Mouse (Mus musculus) neural tube, embryonic 13.5 days (tissue): ENCODE results near the gene Sox11. TPM values are rescaled to one million over a fixed set of nuclear protein-coding genes. Genes with fewer than 3 reads are reported as not detected.
A peak's percentile ranks its signal among the peaks of the same experiment; 100 is the strongest.

Source experiments
- ATAC-seq: fragments of 200-750 bp; cut with Nextera tagmentation; 2 replicates; pipeline ENCODE4 v1.8.0; 2017; ENCODE audit warnings: low read depth, mild to moderate bottlenecking, moderate TSS enrichment, moderate library complexity
- H3K27ac ChIP-seq: fragments of 300-500 bp; sonication (generic); replicated peaks from 2 replicates; pipeline ENCODE4 v1.5.1; 2015; ENCODE audit warnings: moderate library complexity, mild to moderate bottlenecking, inconsistent platforms
- H3K27me3 ChIP-seq: fragments of 300-500 bp; sonication (generic); 2 replicates; pipeline ENCODE4 v1.6.1; 2015; ENCODE audit warnings: mild to moderate bottlenecking, inconsistent platforms
- H3K36me3 ChIP-seq: fragments of 300-500 bp; sonication (generic); 2 replicates; pipeline ENCODE4 v1.6.1; 2015; ENCODE audit warnings: mild to moderate bottlenecking, inconsistent platforms
- H3K4me1 ChIP-seq: fragments of 300-500 bp; sonication (generic); replicated peaks from 2 replicates; pipeline ENCODE4 v1.6.1; 2015; ENCODE audit warnings: inconsistent platforms
- H3K4me2 ChIP-seq: fragments of 300-500 bp; sonication (generic); 2 replicates; pipeline ENCODE4 v1.6.1; 2015; ENCODE audit warnings: inconsistent platforms, mild to moderate bottlenecking, moderate library complexity
- H3K4me3 ChIP-seq: fragments of 300-500 bp; sonication (generic); 2 replicates; pipeline ENCODE4 v1.5.1; 2015; ENCODE audit warnings: mild to moderate bottlenecking, inconsistent platforms
- H3K9ac ChIP-seq: fragments of 300-500 bp; sonication (generic); 2 replicates; pipeline ENCODE4 v1.6.1; 2015; ENCODE audit warnings: moderate library complexity, mild to moderate bottlenecking, inconsistent platforms
- H3K9me3 ChIP-seq: fragments of 300-500 bp; sonication (generic); 2 replicates; pipeline ENCODE4 v1.6.1; 2016; ENCODE audit warnings: inconsistent platforms
- WGBS: fragments of 180-500 bp; shearing (Covaris S2); methylation state at CpG from one replicate; pipeline ENCODE4 v1.1.7; 2015; 5-methylcytosine and 5-hydroxymethylcytosine counted together
- polyA plus RNA-seq: library from polyadenylated mRNA; unstranded; fragments of >200 nt; fragmentation: Nextera tagmentation; extraction: Ambion mirVana; gene quantifications from 2 replicates; pipeline ENCODE4 v1.2.1, GENCODE M21; 2015

The Sox11 gene
- polyA plus RNA-seq, 1 experiment from 2014 or later = 512 TPM

DNA sequence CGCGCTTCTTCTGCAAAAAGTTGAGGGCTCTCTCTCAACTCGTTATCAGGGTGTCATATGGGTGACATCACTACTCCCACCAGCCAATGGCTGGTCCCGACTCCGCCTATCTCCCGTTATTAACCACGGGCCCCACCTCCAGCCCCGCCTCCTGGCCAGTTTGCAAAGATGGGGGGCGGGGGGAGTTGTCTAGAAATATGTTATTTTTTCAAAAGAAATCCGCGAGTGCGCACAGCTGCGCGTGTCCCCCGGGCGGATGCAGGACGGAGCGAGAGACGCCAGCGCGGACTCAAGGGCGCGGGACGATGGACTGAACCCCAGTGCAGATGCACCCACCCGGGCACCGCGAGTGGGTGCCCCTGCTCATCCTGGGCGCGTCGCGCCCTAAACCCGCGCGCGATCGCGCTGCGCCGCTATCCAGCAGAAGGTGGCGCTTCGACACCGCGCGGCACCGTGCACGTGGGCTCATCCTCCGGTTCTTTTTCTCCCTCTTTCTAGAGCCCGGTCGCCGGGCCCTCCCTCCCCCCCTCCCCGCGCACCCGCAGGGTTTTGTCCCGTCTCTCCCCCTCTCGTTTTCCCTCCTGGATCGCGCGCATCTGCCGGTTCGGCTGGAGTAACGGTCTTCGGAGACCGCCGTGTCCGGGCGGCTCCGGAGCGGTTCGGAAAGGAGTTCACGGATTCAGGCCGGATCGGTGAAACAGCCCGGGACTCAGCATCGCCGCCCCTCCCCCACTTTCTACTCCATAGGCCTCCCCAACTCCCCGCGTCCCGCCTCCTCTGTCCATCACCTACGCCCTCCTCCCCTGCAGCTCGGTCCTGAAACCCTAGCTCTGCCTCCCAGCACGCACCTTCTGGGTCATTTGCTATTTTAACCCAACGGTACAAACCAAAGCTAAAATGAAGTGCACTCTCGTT lies 574 bp upstream of the Sox11 start:
- under 1% methylated on average over 71 of the region's 83 CpGs for WGBS
- Histone ChIP-seq H3K27me3 (no peaks in the 10 kb centered on the region), H3K4me1 (peaks cover 20% of the 10 kb centered on the region), H3K9ac (peak overlapping the region; percentile 100), H3K36me3 (no peaks in the 10 kb centered on the region), H3K27ac (peak overlapping the region; percentile 100), H3K9me3 (no peaks in the 10 kb centered on the region), H3K4me2 (peak overlapping the region; percentile 65), H3K4me3 (peak overlapping the region; percentile 100)
- peak; percentile 94 for ATAC-seq

DNA sequence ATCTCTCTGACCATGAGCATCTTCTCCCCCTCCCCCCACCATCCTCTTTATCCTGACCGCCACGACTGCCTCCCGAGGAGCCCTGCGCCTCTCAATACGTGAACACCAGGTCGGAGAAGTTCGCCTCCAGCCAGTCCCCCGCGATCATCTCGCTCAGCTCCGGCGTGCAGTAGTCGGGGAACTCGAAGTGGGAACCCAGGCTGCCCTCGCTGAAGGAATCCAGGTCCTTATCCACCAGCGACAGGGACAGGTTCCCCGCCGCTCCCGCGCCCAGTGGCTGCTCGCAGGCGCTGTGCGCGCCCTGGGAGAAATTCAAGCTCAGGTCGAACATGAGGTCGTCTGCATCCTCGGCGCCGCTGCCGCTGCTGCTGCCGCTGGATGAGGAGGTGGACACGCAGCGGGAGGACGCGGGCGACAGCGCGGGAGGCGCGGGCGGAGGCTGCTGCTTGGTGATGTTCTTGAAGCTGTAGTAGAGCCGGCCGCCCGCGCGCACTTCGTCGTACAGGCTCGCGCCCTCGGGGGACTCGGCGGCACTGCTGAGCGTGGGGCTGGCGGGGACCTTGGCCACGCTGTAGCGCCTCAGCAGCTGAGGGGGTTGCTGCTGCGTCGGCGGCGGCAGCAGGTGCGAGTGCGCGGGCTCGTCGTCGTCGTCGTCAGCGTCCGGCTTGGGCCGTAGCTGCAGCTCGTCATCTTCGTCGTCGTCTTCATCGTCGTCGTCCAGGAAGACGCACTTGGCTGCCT lies 1.1 kb downstream of the Sox11 start:
- H3K4me3 ChIP-seq = peak overlapping the region; percentile 100
- H3K27ac ChIP-seq = peak overlapping the region; percentile 100
- H3K27me3 ChIP-seq = no peaks in the 10 kb centered on the region

DNA sequence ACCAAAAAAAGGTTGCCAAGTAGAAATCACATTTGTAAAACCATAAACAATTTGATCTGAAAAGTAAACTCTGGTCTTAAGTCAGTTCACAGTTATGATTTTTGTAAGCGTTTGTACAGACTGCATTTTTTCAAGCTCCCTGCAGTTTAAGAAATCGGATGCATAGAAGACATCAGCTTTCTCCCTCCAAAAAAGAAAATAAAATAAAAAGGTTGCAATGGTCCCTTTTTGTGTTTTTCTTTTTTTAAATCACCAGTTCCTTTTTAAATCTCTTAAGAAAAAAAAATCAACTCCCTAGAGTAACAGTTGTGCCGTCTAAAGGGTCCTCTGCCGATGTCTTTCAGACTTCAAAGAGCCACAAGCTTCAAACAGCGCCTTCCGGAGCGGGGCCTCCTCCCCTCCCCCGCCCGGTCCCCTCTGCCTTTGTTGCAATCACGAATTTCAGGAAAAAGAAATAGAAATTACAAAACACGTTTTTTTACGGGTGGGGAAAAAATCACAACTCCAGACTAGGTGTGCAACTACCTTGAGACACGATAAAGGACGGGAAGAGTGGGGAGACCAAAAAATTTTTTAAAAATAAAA lies 1.8 kb downstream of the Sox11 start:
- H3K9me3 ChIP-seq = no peaks in the 10 kb centered on the region
- H3K4me3 ChIP-seq = peak overlapping the region; percentile 100
- under 1% methylated on average over 14 of the region's 14 CpGs for WGBS
- peaks cover 7% of the 10 kb centered on the region for H3K36me3 ChIP-seq
- peak overlapping the region; percentile 100 for H3K9ac ChIP-seq
- H3K4me1 ChIP-seq = peaks cover 26% of the 10 kb centered on the region
- H3K4me2 ChIP-seq = peak overlapping the region; percentile 65
- H3K27me3 ChIP-seq = no peaks in the 10 kb centered on the region
- H3K27ac ChIP-seq = peak overlapping the region; percentile 100
- ATAC-seq = no peak

More for the DNA sequence above, 1.1 kb downstream of the Sox11 start:
- peaks cover 3% of the 10 kb centered on the region; the same call in 1 of the 2 replicates for H3K36me3 ChIP-seq
- no peaks in the 10 kb centered on the region for H3K9me3 ChIP-seq
- no peak for ATAC-seq
- peaks cover 23% of the 10 kb centered on the region for H3K4me1 ChIP-seq
- H3K9ac ChIP-seq = peak overlapping the region; percentile 100
- H3K4me2 ChIP-seq = peak overlapping the region; percentile 65
- WGBS = under 1% methylated on average over 80 of the region's 80 CpGs

DNA sequence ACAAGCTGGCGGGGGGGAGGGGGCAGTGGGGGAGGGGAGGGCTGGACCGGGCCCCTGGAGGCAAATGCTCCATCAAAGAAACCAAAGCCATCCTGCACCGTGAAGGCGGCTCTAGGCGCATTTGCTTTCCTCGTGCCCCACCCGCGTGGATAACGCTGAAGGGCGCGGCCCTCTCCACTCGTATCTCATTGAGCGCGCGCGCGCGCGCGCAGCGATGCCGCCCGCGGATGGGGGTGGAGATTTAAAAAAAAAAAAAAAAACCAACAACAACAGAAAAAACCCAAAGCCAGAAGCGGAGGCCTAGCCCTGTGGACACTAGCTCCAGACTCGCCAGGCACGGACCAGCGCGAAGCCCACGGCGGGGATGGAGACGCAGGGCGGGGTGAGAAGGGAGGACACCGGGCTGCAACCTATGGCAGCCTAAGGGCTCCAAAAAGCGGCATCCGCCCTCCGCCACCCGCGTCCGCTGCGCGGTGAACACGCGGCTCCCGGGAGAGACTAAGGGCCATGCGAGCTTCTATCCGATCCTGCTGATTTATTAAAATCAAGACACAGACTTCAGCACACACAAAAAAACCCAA lies 3.1 kb downstream of the Sox11 start:
- WGBS = under 1% methylated on average over 47 of the region's 47 CpGs
- Histone ChIP-seq H3K4me1 (peaks cover 37% of the 10 kb centered on the region), H3K36me3 (peaks cover 9% of the 10 kb centered on the region), H3K27me3 (no peaks in the 10 kb centered on the region), H3K9me3 (no peaks in the 10 kb centered on the region), H3K4me2 (peak overlapping the region; percentile 65), H3K27ac (peak overlapping the region; percentile 98), H3K9ac (peak overlapping the region; percentile 100), H3K4me3 (peak overlapping the region; percentile 100)
- ATAC-seq = no peak

DNA sequence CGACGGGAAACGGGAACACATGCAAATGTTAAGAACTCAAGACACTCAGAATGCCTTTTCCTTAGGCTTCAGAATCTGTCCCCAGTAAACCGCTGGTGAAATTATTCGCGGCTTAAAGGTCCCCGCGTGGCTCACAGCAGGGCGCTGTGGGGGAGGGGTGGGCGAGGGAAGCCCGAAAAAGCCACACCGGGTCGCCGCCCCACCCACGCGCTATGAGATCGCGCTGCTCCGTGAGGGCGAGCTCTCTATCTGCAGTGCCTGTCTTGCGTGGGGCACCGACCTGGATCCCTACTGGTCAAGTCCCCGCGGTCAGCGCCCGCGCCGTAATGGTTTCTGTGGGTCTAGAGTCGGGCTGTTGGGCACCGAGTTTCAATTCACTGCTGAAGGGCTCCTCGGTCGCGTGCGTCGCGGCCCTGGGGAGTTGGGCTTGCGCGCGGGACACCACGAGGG lies 3.6 kb downstream of the Sox11 start:
- H3K4me1 ChIP-seq = peaks cover 33% of the 10 kb centered on the region
- H3K4me3 ChIP-seq = peak overlapping the region; percentile 100
- under 1% methylated on average over 40 of the region's 40 CpGs for WGBS
- no peak for ATAC-seq
- H3K27ac ChIP-seq = peak overlapping the region; percentile 98
- H3K27me3 ChIP-seq = no peaks in the 10 kb centered on the region
- H3K9me3 ChIP-seq = no peaks in the 10 kb centered on the region
- H3K9ac ChIP-seq = peak overlapping the region; percentile 100
- H3K4me2 ChIP-seq = peak overlapping the region; percentile 65
- peaks cover 12% of the 10 kb centered on the region for H3K36me3 ChIP-seq

DNA sequence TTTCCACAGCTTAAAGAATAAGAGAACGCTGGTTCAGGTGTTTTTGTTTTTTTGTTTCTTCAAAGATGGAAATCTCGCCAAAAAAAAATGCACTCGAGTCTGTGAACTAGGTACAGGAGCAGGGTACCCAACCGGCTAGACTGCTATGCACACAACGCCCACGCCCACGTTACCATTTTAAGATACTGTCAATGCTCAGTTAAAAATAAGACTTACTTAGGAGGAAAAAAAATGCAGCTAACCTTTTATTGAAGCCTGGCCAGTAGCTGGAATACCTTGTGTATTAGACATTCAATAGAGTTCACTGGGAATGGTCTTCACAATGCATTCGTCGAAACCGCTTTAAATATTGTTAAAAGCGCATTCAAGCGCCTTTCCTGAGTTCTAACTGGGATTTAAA lies 4.3 kb downstream of the Sox11 start:
- H3K4me2 ChIP-seq = peak overlapping the region; percentile 65
- peak overlapping the region; percentile 98 for H3K27ac ChIP-seq
- peaks cover 38% of the 10 kb centered on the region for H3K4me1 ChIP-seq
- H3K9ac ChIP-seq = peak overlapping the region; percentile 100
- H3K9me3 ChIP-seq = no peaks in the 10 kb centered on the region
- peaks cover 17% of the 10 kb centered on the region for H3K36me3 ChIP-seq
- H3K4me3 ChIP-seq = peak overlapping the region; percentile 100
- WGBS = 2% methylated on average over 12 of the region's 12 CpGs
- no peak for ATAC-seq
- no peaks in the 10 kb centered on the region for H3K27me3 ChIP-seq

DNA sequence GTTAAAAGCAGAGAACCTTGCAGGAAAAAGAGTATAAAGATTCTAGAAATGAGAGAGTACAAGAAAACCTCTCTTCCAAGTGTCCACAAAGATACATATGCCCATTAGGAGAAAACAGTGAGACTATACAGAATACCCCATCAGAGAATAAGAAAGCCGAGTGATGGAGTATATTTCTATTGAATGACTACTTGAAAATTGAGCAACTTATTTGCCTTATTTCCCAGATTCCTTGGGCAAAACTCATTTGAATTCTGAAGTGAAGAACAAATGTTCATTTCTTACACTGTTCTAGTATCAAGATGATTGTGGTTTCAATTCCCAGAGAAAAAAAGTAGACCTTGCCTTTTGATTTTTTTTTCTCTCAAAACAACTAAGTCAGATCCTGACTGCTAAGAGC lies 4.9 kb downstream of the Sox11 start:
- H3K4me3 ChIP-seq = peak overlapping the region; percentile 100
- no peaks in the 10 kb centered on the region for H3K9me3 ChIP-seq
- 5% methylated on average over 1 of the region's 1 CpGs for WGBS
- H3K27ac ChIP-seq = peak overlapping the region; percentile 98
- peak overlapping the region; percentile 100 for H3K9ac ChIP-seq
- H3K27me3 ChIP-seq = no peaks in the 10 kb centered on the region
- peaks cover 24% of the 10 kb centered on the region for H3K36me3 ChIP-seq
- no peak for ATAC-seq
- peaks cover 40% of the 10 kb centered on the region for H3K4me1 ChIP-seq
- H3K4me2 ChIP-seq = peak overlapping the region; percentile 65

DNA sequence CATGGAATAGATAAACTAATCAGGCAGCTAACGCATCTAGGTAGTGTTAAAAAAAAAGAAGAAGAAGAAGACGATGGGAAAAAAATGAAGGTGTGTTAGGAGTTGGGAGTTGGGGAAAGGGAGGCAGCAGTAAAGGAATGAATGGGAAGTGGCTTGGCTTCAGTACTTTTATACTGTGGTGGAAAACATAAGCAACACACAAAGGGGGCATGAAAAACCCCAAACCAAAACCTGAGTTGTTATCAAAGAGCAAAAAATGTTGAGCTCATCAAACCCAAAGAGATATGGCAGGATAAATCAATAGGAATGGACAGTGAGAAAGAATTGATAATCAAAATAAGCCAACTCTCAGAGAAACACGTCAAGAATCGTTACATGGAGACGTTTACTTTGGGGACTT lies 5.6 kb downstream of the Sox11 start:
- Histone ChIP-seq H3K27ac (peak overlapping the region; percentile 98), H3K4me3 (peak overlapping the region; percentile 100), H3K9ac (peak overlapping the region; percentile 100), H3K27me3 (no peaks in the 10 kb centered on the region), H3K9me3 (no peaks in the 10 kb centered on the region), H3K4me1 (peaks cover 40% of the 10 kb centered on the region), H3K4me2 (peak overlapping the region; percentile 65), H3K36me3 (peaks cover 26% of the 10 kb centered on the region)
- no peak for ATAC-seq
- 28% methylated on average over 5 of the region's 5 CpGs for WGBS

DNA sequence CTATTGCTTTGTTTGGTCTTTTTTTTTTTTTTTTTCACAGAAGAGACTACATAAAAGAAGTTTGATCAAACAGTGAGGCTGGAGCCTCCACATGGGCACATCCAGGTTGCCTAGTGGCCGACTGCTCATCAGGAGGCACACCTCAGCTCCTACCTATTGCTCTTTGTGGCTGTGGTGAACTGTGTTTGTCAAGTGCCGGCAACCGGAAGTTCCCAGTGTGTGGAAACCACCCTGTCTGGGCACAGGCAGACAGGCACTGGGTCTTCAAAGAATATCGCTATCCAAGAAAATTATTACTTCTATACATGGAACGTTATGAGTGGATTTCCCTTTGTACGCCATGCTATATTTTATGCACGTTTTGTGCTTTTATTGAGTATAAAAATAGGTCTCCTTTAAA lies 6.0 kb downstream of the Sox11 start:
- Histone ChIP-seq H3K4me2 (peak overlapping the region; percentile 65), H3K9ac (peak overlapping the region; percentile 100), H3K4me1 (peaks cover 40% of the 10 kb centered on the region), H3K27me3 (no peaks in the 10 kb centered on the region), H3K27ac (peak overlapping the region; percentile 98), H3K36me3 (peaks cover 26% of the 10 kb centered on the region), H3K4me3 (peak overlapping the region; percentile 100), H3K9me3 (no peaks in the 10 kb centered on the region)
- 57% methylated on average over 7 of the region's 7 CpGs for WGBS
- no peak for ATAC-seq

DNA sequence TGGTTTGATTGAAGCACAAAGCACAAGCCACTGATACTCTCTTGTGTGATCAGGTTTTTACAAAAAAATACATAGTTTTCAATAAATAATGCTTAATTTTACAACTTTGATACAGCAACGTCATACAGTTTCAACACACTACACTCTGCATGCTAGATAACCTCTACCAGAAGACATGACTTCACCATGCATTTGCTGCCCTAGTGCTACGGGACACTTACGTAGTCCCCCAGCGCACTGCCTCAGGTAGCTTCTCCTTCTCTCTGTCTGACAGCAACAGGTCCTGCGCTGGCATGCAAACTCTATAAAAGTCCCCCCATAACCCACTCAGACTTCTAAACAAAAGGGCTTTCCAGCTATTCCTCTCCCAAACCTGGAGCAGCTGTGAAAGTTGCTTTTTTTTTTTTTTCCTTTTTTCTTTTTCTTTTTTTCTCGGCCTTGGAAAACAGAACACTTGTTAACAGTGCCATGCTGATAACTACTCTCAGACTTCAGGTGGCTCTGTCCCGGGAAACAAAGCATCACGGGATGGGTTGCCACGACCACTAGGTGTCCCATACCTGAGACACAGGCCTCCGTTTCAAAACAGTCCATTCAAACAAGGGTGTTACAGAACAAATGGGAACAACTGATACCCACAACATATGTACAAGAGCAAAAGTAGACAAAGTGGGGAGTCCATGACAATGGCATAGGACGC lies 6.9 kb downstream of the Sox11 start:
- H3K27ac ChIP-seq = peak overlapping the region; percentile 98
- H3K9me3 ChIP-seq = no peaks in the 10 kb centered on the region
- ATAC-seq = no peak
- H3K36me3 ChIP-seq = peaks cover 26% of the 10 kb centered on the region
- H3K4me3 ChIP-seq = peak overlapping the region; percentile 100
- WGBS = 54% methylated on average over 11 of the region's 11 CpGs
- peaks cover 40% of the 10 kb centered on the region for H3K4me1 ChIP-seq
- no peaks in the 10 kb centered on the region for H3K27me3 ChIP-seq
- peak overlapping the region; percentile 65 for H3K4me2 ChIP-seq
- peak overlapping the region; percentile 100 for H3K9ac ChIP-seq

DNA sequence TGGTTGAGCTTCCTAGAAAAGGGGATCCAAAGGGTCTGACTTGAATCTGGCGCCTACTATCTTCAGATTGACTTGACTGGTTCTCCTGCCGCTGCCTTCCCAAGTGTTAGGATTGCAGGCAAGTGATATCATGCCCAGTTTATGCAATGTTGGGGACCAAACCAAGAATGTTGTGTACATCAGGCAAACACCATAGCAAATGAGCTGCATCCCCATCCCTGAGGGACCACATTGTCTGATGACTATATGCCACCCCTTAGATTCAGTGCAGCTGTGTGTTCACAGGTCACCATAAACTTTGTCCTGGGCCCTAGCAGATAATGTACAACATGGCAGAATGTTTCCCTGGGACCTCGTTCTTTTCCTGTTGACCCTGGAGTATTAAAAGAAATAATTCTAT lies 8.8 kb downstream of the Sox11 start:
- ATAC-seq = no peak
- H3K4me1 ChIP-seq = peaks cover 40% of the 10 kb centered on the region
- no peaks in the 10 kb centered on the region for H3K27me3 ChIP-seq
- no peaks in the 10 kb centered on the region for H3K9me3 ChIP-seq
- H3K9ac ChIP-seq = no peak overlapping the region
- peaks cover 26% of the 10 kb centered on the region for H3K36me3 ChIP-seq
- peak overlapping the region; percentile 15; the same call in 1 of the 2 replicates for H3K27ac ChIP-seq
- H3K4me2 ChIP-seq = no peak overlapping the region
- WGBS = 75% methylated on average over 3 of the region's 3 CpGs
- H3K4me3 ChIP-seq = no peak overlapping the region
